Mouse (Mus musculus): ENCODE data around the gene Mrvi1. TPM values are rescaled to one million over a fixed set of nuclear protein-coding genes. Genes with fewer than 3 reads are reported as not detected.

The Mrvi1 gene
- polyA plus RNA-seq, 1 experiment from 2014 or later, result 1.7 TPM

DNA sequence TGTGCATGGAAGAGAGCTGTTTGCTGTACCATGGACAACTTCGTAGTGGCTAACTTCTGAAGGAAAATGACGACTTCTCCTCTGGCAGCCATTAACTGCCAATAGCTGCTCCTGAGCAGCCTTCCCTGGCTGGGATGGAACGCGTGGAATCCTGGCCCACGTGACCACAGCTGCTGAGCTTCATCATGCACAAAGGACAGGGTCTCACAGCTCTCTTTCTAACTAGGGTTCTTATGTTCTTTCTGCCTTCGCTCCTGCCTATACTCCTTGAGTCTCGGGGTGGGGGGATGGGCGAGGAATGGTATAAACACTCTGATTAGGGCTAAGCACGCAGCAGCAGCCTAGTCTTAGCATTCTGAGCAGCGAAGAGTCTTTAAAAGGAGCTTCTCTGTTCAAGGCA, 117.2 kb downstream of the Mrvi1 start:
- WGBS, result 41% methylated on average over 10 of the region's 10 CpGs
- H3K36me3 ChIP-seq (ENCODE audit: control insufficient read depth, insufficient read depth, low read length), result no peaks in the 10 kb centered on the region
- H3K9ac ChIP-seq (ENCODE audit: low read length), result no peak overlapping the region
- no peaks in the 10 kb centered on the region for H3K9me3 ChIP-seq (ENCODE audit: control insufficient read depth, low read length)
- H3K4me2 ChIP-seq (ENCODE audit: low read depth, low read length, severe bottlenecking), result no peak overlapping the region
- H3K27ac ChIP-seq (ENCODE audit: low read depth, low read length), result no peak overlapping the region
- ATAC-seq (replicated peaks; ENCODE audit: low FRiP score), result 0 out of 2 replicates have a peak, but pooled peaks have one; percentile 53
- H3K4me1 ChIP-seq (replicated peaks; ENCODE audit: control insufficient read depth, insufficient read depth, low read length), result 0 out of 2 replicates have a peak, but pooled peaks cover 4% of the 10 kb centered on the region
- no peak for DNase-seq (ENCODE audit: low spot score)
- no peak overlapping the region for H3K4me3 ChIP-seq (ENCODE audit: low read depth, low read length)
- no peaks in the 10 kb centered on the region for H3K27me3 ChIP-seq (ENCODE audit: control insufficient read depth, insufficient read depth, low read length)

DNA sequence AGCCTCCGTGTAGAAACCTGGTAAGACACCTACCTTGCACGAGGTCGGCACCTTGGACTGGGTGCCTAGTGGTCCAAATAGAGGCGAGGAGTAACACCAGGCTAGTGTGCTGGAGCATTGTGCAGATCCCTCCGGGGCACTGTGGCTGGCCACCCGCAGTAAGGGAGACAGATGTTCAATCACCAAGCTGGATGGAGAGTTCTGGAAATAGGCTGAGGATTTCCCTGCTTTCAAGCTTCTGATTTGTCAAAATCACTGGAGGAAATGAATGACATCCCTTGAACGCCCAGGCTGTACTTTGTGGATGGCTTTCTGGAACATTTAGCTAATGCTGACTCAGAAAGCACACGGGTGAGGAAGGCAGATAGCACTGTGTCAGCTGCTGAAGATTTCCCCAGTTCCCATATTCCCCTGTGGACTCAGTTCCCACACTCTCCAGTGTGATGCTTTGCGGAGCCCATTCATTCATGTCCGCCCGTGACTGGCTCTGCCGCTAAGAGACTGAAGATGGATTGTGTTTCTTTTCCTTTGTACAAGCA, 119.4 kb downstream of the Mrvi1 start, which contains the start of gene Lyve1:
Lyve1 (minus strand) TSS at position 489 of the 539 bp plus-strand sequence.
- ATAC-seq (replicated peaks; ENCODE audit: low FRiP score), result no peak
- Histone ChIP-seq H3K36me3 (ENCODE audit: control insufficient read depth, insufficient read depth, low read length) (no peaks in the 10 kb centered on the region), H3K27me3 (ENCODE audit: control insufficient read depth, insufficient read depth, low read length) (no peaks in the 10 kb centered on the region), H3K4me2 (ENCODE audit: low read depth, low read length, severe bottlenecking) (no peak within 1 kb of the TSS), H3K4me1 (replicated peaks; ENCODE audit: control insufficient read depth, insufficient read depth, low read length) (0 out of 2 replicates have a peak, but pooled peaks cover 4% of the 10 kb centered on the region), H3K9me3 (ENCODE audit: control insufficient read depth, low read length) (no peaks in the 10 kb centered on the region), H3K27ac (ENCODE audit: low read depth, low read length) (no peak within 1 kb of the TSS), H3K9ac (ENCODE audit: low read length) (no peak within 1 kb of the TSS), H3K4me3 (ENCODE audit: low read depth, low read length) (no peak within 1 kb of the TSS)
- 83% methylated on average over 12 of the region's 12 CpGs for WGBS
- no peak for DNase-seq (ENCODE audit: low spot score)

DNA sequence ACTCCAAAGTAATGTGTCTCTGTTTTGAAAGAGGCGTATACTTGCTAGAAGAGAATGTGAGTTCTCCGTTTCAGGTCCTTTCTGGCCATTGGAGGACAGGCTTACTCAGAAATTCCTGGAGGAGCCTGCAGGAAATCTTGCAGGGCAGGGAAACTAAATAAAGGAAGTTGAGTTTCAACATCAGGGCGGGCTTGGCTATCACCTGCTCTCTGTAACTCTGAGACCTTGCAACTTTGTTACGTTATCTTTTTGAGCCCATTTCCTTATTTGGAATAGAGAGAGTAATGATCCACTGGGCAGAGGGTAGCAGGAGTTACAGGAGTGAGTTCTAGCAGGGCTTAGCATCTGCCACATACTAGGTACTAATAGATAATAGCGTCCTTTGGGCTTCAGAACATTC, 122.1 kb downstream of the Mrvi1 start:
- no peak for DNase-seq (ENCODE audit: low spot score)
- no peaks in the 10 kb centered on the region for H3K9me3 ChIP-seq (ENCODE audit: control insufficient read depth, low read length)
- H3K27ac ChIP-seq (ENCODE audit: low read depth, low read length), result no peak overlapping the region
- no peak overlapping the region for H3K4me3 ChIP-seq (ENCODE audit: low read depth, low read length)
- H3K36me3 ChIP-seq (ENCODE audit: control insufficient read depth, insufficient read depth, low read length), result no peaks in the 10 kb centered on the region
- H3K4me2 ChIP-seq (ENCODE audit: low read depth, low read length, severe bottlenecking), result no peak overlapping the region
- ATAC-seq (replicated peaks; ENCODE audit: low FRiP score), result no peak
- H3K4me1 ChIP-seq (replicated peaks; ENCODE audit: control insufficient read depth, insufficient read depth, low read length), result 0 out of 2 replicates have a peak, but pooled peaks cover 3% of the 10 kb centered on the region
- no peaks in the 10 kb centered on the region for H3K27me3 ChIP-seq (ENCODE audit: control insufficient read depth, insufficient read depth, low read length)
- H3K9ac ChIP-seq (ENCODE audit: low read length), result no peak overlapping the region
- WGBS, result 78% methylated on average over 5 of the region's 5 CpGs

DNA sequence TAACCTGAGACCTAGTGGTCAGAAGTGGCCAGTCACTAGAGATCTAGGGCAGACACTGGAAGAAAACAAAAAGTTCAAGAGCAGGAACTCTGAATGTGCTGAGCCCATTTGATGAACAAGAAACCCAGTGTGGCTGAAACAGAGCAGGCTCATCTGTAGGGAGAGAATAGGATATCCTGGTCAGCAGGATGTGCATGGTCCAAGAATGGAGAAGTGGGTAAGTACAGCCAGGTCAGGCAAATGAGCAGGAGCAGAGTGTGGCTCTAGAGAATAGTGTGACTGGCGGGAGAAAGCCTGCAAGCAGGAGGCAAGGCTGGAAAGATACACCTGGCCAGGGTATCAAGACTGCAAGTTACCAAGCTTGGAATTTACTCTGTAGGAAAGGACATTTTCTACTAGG, 126.7 kb downstream of the Mrvi1 start:
- Histone ChIP-seq H3K27ac (ENCODE audit: low read depth, low read length) (no peak overlapping the region), H3K4me1 (replicated peaks; ENCODE audit: control insufficient read depth, insufficient read depth, low read length) (no peaks in the 10 kb centered on the region), H3K9ac (ENCODE audit: low read length) (no peak overlapping the region), H3K27me3 (ENCODE audit: control insufficient read depth, insufficient read depth, low read length) (no peaks in the 10 kb centered on the region), H3K4me2 (ENCODE audit: low read depth, low read length, severe bottlenecking) (no peak overlapping the region), H3K4me3 (ENCODE audit: low read depth, low read length) (no peak overlapping the region), H3K9me3 (ENCODE audit: control insufficient read depth, low read length) (no peaks in the 10 kb centered on the region), H3K36me3 (ENCODE audit: control insufficient read depth, insufficient read depth, low read length) (no peaks in the 10 kb centered on the region)
- DNase-seq (ENCODE audit: low spot score) (no peak), ATAC-seq (replicated peaks; ENCODE audit: low FRiP score) (no peak)
- 62% methylated on average over 1 of the region's 1 CpGs for WGBS

DNA sequence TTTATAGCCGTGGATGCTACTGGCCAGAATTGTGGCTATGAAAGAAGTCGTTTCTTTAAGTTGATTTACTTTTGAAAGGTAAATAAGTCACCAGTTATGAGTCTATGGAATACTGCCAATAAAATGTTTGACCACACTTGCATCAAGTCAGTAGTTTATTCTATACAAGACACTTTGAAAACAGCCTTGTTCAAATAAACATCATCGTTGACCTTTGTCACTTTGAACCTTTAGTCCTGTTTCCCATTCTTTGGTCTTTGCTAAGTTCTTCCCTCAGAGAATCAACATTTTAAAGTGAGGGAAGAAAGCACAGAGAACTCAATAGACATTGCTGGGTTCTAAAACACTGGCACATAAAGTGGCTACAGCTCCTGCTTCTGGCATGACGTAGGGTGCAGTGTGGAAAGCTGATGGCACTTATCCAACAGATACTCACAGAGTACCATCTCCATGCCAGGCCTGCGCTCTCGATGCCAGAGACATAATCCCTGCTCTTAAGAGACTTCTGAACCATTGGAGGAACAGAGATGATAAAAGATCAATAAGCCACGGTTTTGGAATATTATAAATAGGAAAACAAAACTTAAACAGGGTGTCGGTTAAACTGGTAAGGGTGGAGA, 127.2 kb downstream of the Mrvi1 start:
- H3K27ac ChIP-seq (ENCODE audit: low read depth, low read length), result no peak overlapping the region
- H3K9ac ChIP-seq (ENCODE audit: low read length), result no peak overlapping the region
- no peak for DNase-seq (ENCODE audit: low spot score)
- no peak overlapping the region for H3K4me3 ChIP-seq (ENCODE audit: low read depth, low read length)
- H3K27me3 ChIP-seq (ENCODE audit: control insufficient read depth, insufficient read depth, low read length), result no peaks in the 10 kb centered on the region
- no peaks in the 10 kb centered on the region for H3K4me1 ChIP-seq (replicated peaks; ENCODE audit: control insufficient read depth, insufficient read depth, low read length)
- 87% methylated on average over 8 of the region's 8 CpGs for whole genome bisulfite sequencing
- no peaks in the 10 kb centered on the region for H3K9me3 ChIP-seq (ENCODE audit: control insufficient read depth, low read length)
- ATAC-seq (replicated peaks; ENCODE audit: low FRiP score), result no peak
- no peak overlapping the region for H3K4me2 ChIP-seq (ENCODE audit: low read depth, low read length, severe bottlenecking)
- no peaks in the 10 kb centered on the region for H3K36me3 ChIP-seq (ENCODE audit: control insufficient read depth, insufficient read depth, low read length)

DNA sequence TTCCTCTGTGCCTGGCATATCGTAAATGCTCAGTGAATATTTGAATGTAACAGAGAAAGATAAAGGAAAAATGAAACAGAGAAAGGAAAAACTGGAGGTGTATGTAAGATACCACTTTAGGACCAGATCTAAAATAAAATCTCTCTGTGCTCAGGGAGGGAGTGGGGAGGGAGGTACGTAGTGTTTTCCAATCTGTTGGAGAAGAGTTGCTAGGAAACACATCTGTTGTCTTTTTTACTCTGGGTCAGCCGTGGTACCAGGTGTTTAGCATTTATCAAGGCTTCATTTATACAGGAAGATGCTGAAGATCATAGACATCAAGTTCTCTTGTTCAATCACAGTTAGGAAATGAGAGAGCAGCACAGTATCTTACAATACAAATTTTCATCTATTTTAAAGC, 127.7 kb downstream of the Mrvi1 start:
- no peak overlapping the region for H3K4me2 ChIP-seq (ENCODE audit: low read depth, low read length, severe bottlenecking)
- WGBS, result 74% methylated on average over 3 of the region's 3 CpGs
- DNase-seq (ENCODE audit: low spot score), result no peak

GRCm38 (mm10) chr7:110853611-110854010, 128.7 kb downstream of the Mrvi1 start:
- H3K27me3 ChIP-seq (ENCODE audit: control insufficient read depth, insufficient read depth, low read length), result no peaks in the 10 kb centered on the region

More for the DNA sequence above, 127.7 kb downstream of the Mrvi1 start:
- Histone ChIP-seq H3K27me3 (ENCODE audit: control insufficient read depth, insufficient read depth, low read length) (no peaks in the 10 kb centered on the region), H3K27ac (ENCODE audit: low read depth, low read length) (no peak overlapping the region), H3K4me3 (ENCODE audit: low read depth, low read length) (no peak overlapping the region), H3K36me3 (ENCODE audit: control insufficient read depth, insufficient read depth, low read length) (no peaks in the 10 kb centered on the region), H3K9ac (ENCODE audit: low read length) (no peak overlapping the region), H3K4me1 (replicated peaks; ENCODE audit: control insufficient read depth, insufficient read depth, low read length) (no peaks in the 10 kb centered on the region), H3K9me3 (ENCODE audit: control insufficient read depth, low read length) (no peaks in the 10 kb centered on the region)
- ATAC-seq (replicated peaks; ENCODE audit: low FRiP score), result no peak

GRCm38 (mm10) chr7:110851541-110852203, 130.6 kb downstream of the Mrvi1 start:
- H3K9me3 ChIP-seq (ENCODE audit: control insufficient read depth, low read length), result no peaks in the 10 kb centered on the region
- H3K4me3 ChIP-seq (ENCODE audit: low read depth, low read length), result no peak overlapping the region
- DNase-seq (ENCODE audit: low spot score) (no peak), ATAC-seq (replicated peaks; ENCODE audit: low FRiP score) (no peak)
- no peak overlapping the region for H3K4me2 ChIP-seq (ENCODE audit: low read depth, low read length, severe bottlenecking)
- H3K27ac ChIP-seq (ENCODE audit: low read depth, low read length), result no peak overlapping the region
- no peaks in the 10 kb centered on the region for H3K4me1 ChIP-seq (replicated peaks; ENCODE audit: control insufficient read depth, insufficient read depth, low read length)
- H3K9ac ChIP-seq (ENCODE audit: low read length), result no peak overlapping the region
- WGBS, result 87% methylated on average over 7 of the region's 7 CpGs
- H3K36me3 ChIP-seq (ENCODE audit: control insufficient read depth, insufficient read depth, low read length), result no peaks in the 10 kb centered on the region
- H3K27me3 ChIP-seq (ENCODE audit: control insufficient read depth, insufficient read depth, low read length), result no peaks in the 10 kb centered on the region

More at GRCm38 (mm10) chr7:110853611-110854010, 128.7 kb downstream of the Mrvi1 start:
- ATAC-seq (replicated peaks; ENCODE audit: low FRiP score) (no peak), DNase-seq (ENCODE audit: low spot score) (no peak)
- Histone ChIP-seq H3K36me3 (ENCODE audit: control insufficient read depth, insufficient read depth, low read length) (no peaks in the 10 kb centered on the region), H3K4me2 (ENCODE audit: low read depth, low read length, severe bottlenecking) (no peak overlapping the region), H3K4me3 (ENCODE audit: low read depth, low read length) (no peak overlapping the region), H3K9ac (ENCODE audit: low read length) (no peak overlapping the region), H3K9me3 (ENCODE audit: control insufficient read depth, low read length) (no peaks in the 10 kb centered on the region), H3K27ac (ENCODE audit: low read depth, low read length) (no peak overlapping the region), H3K4me1 (replicated peaks; ENCODE audit: control insufficient read depth, insufficient read depth, low read length) (no peaks in the 10 kb centered on the region)
- WGBS, result 74% methylated on average over 10 of the region's 10 CpGs
